Mouse (Mus musculus): Measurements from ENCODE around the gene Wfdc6a.
"Not testable (repeated sequence)": the region's sequence is repeated elsewhere in the genome, so short reads cannot be mapped to it uniquely, and the experiment has no call there.

The Wfdc6a gene

DNA sequence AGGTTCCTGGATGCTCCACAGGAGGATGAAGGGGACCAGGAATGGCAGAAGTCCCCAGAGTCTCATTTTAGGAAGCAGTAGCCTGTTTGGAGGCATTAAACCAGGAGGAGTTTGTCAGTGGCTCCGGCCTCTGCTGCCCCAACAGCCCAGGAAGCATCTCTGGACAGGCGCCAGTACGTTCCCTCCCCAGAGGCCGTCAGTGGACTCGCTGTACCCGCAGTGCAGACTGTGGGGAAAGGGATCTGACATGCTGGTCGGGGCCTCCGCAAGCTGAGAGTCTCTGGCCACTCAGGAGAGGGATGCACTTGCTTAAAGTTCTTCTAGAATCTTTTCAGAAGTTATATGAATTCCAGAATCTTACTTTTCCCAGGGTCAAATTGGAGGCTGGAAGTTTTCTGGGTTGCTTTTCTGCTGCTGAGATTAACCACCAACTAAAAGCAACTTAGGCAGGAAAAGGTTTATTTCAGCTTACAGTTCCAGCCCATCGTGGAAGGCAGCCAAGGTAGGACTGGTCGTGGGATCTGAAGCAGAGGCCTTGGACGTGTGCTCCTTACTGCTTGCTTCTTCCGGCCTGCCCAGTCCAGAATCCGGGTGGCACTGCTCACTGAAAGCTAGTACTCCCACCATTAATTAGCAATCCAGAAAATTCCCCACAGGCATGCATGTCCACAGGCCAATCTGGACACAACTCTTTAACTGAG, at the start of gene Wfdc6a:
Wfdc6a (minus strand) TSS at position 423 of the 701 bp plus-strand sequence.
- in situ Hi-C loops (cut with MboI, MseI) = not testable (repeated sequence)

DNA sequence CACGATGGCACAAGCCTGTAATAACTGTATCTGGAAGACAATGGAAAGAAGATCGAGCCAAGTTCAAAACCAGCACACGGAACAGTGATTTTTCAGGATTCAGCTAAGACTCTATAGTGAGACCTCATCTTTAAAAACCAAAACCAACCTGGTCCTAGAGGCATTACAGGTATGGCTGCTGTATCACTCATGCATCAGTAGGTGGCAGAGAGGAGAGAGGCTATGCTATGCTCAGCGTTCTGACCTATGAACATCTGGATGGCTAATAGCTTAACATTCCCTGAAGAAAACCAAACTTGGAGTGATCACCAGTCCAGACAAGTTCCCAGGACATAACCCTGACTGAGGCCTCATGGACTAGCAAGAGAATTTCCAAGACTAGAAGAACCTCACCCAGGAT, 36.5 kb upstream of the Wfdc6a start:
- in situ Hi-C loops (cut with MboI, MseI) = no loop called here

GRCm38 (mm10) chr2:164619050-164619449, 33.8 kb upstream of the Wfdc6a start:
- in situ Hi-C loops (cut with MboI, MseI) = loop anchor here (5.0 kb wide), 1 partner anchor 37 kb away; no protein-coding TSS in a partner anchor

DNA sequence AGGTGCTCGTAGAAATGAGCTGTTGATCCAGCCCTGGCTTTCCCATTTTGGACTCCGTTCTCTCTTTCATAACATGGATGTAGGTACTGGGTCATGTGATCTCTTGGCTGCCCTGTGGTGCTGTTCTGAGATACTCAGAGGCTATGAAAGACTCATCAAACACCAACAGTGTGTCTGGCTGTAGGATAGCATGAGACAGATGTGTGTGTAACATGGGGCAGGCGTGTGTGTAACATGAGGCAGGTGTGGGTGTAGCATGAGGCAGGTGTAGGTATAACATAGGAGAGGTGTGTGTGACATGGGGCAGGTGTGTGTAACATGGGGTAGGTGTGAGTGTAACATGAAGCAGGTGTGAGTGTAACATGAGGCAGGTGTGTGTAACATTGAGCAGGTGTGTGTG, 30.1 kb upstream of the Wfdc6a start:
- in situ Hi-C loops (cut with MboI, MseI) = loop anchor here (5.0 kb wide), 1 partner anchor 33 kb away; no protein-coding TSS in a partner anchor

GRCm38 (mm10) chr2:164613471-164613870, 28.2 kb upstream of the Wfdc6a start, which contains the start of the genes Wfdc6b and Wfdc8:
TSS of gene Wfdc6b (plus strand) at chr2:164613522.
TSS of gene Wfdc8 (minus strand) at chr2:164613626.
- in situ Hi-C loops (cut with MboI, MseI) = not testable (repeated sequence)

DNA sequence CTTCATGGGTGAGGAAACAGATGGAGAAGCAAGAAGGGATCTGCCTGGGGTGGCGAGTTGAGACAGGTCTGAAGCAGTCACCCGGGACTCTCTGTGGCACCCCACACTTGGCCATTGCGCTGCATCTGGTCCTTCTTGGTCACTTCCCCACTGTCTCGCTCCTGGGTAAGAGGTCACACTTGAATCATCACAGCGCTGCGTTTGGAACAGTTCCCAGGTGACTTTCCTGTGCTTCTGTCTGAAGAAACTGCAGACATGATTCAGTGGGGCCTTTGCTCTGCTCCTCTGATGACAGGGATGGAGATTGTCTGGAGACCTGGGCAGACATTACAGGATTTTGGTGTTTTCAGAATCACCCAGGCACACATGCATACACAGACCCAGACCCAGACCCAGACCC, 23.5 kb upstream of the Wfdc6a start:
- in situ Hi-C loops (cut with MboI, MseI) = loop anchor here (10.0 kb wide), 1 partner anchor 1896 kb away; no protein-coding TSS in a partner anchor

- in situ Hi-C loops (cut with MboI, MseI) = loop anchor here (10.0 kb wide), 1 partner anchor 1900 kb away; no protein-coding TSS in a partner anchor
Measured at GRCm38 (mm10) chr2:164604411-164604810, 19.2 kb upstream of the Wfdc6a start.

DNA sequence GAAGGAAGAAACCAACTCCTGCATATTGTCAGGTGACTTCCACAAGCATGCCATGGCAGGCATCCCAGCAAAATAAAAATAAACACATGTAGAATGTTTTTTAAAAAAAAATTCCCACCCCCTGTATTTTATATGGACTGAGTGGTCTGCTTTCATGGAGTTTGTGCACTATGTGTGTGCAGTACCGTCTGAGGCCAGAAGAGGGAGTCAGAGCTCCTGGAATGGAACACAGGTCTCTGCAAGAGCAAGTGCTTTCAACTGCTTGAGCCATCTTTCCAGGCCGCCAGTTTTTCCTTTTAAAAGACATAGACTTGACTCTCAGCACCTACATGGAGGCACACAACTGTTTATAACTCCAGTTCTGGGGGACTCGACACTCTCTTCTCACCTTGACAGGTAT, 18.2 kb upstream of the Wfdc6a start:
- in situ Hi-C loops (cut with MboI, MseI) = loop anchor here (10.0 kb wide), 1 partner anchor 1901 kb away; no protein-coding TSS in a partner anchor

- in situ Hi-C loops (cut with MboI, MseI) = loop anchor here (10.0 kb wide), 1 partner anchor 1905 kb away; no protein-coding TSS in a partner anchor
Measured at GRCm38 (mm10) chr2:164600179-164600578, 14.9 kb upstream of the Wfdc6a start.

GRCm38 (mm10) chr2:164593494-164593893, 8.2 kb upstream of the Wfdc6a start, which contains the start of gene Eppin:
TSS of gene Eppin (minus strand) at chr2:164593594.
- in situ Hi-C loops (cut with MboI, MseI) = no loop called here

- in situ Hi-C loops (cut with MboI, MseI) = no loop called here
Measured at GRCm38 (mm10) chr2:164592014-164592413, 6.8 kb upstream of the Wfdc6a start.

- in situ Hi-C loops (cut with MboI, MseI) = not testable (repeated sequence)
Measured at GRCm38 (mm10) chr2:164573359-164573758, 11.9 kb downstream of the Wfdc6a start, which contains the start of gene Spint3. TSS of gene Spint3 (minus strand) at chr2:164573459.

- in situ Hi-C loops (cut with MboI, MseI) = no loop called here
Measured at GRCm38 (mm10) chr2:164567460-164567859, 17.8 kb downstream of the Wfdc6a start.

DNA sequence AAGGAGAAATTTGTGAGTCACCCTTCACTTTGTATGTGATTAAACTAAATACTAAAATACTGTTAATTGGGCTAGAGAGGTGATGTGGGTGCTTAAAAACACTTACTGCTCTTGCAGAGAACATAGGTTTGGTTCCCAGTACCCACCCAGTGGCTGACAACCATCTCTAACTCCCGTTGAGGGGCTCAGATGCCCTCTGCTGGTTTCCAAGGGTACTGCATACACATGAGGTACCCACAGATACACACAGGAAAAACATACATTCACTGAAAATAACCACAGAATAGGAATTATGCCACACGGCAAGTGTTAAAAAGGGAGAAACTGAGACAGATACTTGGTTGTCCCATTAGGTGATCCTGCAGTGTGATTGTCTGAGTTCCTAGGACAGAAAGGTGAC, 18.2 kb downstream of the Wfdc6a start:
- in situ Hi-C loops (cut with MboI, MseI) = no loop called here

DNA sequence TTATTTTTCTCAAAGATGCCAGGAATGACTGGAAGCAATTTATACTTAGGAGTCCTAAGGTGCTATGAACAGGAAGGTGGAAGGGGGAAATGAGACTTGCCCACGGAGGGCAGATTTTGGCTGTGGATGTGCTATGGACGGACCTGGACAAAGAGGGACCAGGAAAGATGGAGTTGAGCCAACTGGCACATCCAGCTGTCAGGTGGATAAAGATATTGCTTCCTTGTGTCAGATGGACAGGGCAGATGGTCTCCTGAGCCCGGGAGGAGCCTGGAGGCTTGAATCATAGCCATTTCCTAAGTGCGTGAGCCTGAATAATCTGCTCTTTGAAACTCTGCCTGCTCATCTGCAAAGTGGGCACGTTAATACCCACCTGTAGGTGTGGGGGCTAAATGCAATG, 20.9 kb downstream of the Wfdc6a start:
- in situ Hi-C loops (cut with MboI, MseI) = no loop called here

- in situ Hi-C loops (cut with MboI, MseI) = no loop called here
Measured at GRCm38 (mm10) chr2:164563339-164564038, 21.8 kb downstream of the Wfdc6a start.

- in situ Hi-C loops (cut with MboI, MseI) = no loop called here
Measured at GRCm38 (mm10) chr2:164562391-164563188, 22.7 kb downstream of the Wfdc6a start, which contains the start of gene Wfdc2. TSS of gene Wfdc2 (plus strand) at chr2:164562413.

DNA sequence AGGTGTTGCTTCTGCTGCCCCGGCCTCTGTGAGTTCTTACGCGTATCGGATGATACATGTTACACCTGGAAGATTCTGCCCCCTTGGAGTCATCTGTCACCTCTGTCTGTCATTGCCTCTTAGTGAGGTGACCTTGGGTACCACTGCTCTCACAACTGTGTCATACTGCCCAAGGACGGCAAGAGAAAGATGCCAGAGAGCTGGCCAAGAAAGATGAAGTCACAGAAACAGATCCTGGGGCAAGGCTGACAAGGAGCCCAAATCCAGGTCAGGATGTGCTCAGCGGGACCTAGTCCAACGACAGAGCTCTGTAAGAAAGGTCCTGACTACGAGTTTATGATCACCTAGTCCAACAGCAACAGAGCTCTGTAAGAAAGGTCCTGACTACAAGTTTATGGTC, 25.1 kb downstream of the Wfdc6a start:
- in situ Hi-C loops (cut with MboI, MseI) = no loop called here

DNA sequence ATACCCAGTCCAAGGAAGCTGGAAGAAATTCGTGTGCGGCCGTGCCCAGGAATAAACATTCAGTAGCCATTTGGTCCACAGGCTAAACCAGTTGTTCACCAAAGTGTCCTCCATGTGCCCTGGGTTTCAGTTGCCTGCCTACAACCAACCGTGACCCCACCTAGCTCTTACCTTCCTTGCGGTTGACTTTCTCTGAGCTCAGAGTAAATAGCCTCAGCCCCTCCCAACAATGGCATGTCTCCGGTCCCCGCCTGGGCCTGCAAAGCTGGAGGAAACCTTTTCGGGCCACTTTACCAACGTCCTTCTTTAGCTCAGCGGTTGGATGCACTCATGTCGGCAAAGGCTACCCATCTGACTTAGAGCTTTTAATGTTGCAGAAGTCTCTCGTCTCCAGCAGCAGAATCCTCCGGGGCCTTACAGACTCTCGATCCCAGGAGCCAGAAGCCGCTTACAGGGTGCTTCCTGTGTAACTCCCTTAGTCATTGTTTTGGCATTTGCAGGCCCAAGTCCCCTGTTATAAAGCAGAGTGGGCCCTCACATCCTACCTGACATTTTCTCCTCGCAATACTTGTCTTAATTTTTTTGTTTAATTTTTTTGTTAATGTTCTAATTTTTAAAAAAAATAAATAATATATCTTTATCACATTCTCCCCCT, 26.1 kb downstream of the Wfdc6a start:
- in situ Hi-C loops (cut with MboI, MseI) = no loop called here

DNA sequence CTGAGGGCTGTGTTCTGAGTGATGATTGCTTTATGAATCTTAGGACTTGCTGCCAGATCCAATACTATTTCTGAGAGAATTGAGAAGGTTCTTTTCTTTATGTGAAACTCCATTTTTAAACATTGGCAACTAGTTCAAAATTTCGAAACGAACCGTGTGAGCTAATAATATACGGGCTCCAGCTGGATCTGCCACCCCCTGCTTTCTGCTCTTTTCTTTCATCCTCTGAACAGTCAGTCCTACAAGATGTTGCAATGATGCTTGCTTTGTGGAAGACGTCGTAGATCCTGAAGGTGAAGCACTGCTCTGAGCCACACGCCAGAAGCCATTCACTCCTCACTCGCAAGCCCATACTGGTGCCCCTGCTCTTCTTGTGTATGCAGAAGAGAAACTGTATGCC, 26.8 kb downstream of the Wfdc6a start:
- in situ Hi-C loops (cut with MboI, MseI) = no loop called here

DNA sequence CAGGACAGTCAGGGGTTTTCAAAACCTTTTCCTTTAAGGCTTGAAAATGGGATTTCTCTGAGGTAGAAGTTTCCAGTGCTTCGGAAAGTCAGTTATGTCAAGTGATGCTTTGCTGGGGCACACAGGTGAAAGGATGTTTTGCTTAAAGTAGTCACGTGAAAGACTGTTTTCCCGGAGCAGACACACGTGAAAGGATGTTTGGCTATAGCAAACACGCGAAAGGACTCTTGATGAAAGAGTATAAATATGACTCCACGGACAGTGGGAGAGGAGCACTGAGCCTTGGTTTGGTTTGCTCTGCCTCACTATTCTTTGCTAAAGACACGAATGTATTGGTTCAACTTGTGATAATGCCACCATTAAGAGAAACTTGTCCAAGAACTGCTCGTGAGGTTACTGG, 33.7 kb downstream of the Wfdc6a start:
- in situ Hi-C loops (cut with MboI, MseI) = no loop called here
